Mouse (Mus musculus): ENCODE results near the gene Vav2. TPM values are rescaled to one million over a fixed set of nuclear protein-coding genes. Genes with fewer than 3 reads are reported as not detected.
A peak's percentile ranks its signal among the peaks of the same experiment; 100 is the strongest.

Gene Vav2
- polyA plus RNA-seq, 1 experiment, result 6.6 TPM

GRCm38 (mm10) chr2:27377164-27377563, 49.7 kb downstream of the Vav2 start:
- Histone ChIP-seq H3K27ac (replicated peaks; ENCODE audit: low read depth, low read length) (no peak overlapping the region), H3K4me1 (ENCODE audit: control insufficient read depth, insufficient read depth, insufficient read length, low read length) (peaks cover 27% of the 10 kb centered on the region), H3K4me3 (ENCODE audit: insufficient read depth, low read depth, low read length) (no peak overlapping the region)

- Histone ChIP-seq H3K4me1 (ENCODE audit: control insufficient read depth, insufficient read depth, insufficient read length, low read length) (peaks cover 18% of the 10 kb centered on the region), H3K4me3 (ENCODE audit: insufficient read depth, low read depth, low read length) (no peak overlapping the region), H3K27ac (replicated peaks; ENCODE audit: low read depth, low read length) (no peak overlapping the region)
Observed at GRCm38 (mm10) chr2:27375141-27375540, 51.7 kb downstream of the Vav2 start.

DNA sequence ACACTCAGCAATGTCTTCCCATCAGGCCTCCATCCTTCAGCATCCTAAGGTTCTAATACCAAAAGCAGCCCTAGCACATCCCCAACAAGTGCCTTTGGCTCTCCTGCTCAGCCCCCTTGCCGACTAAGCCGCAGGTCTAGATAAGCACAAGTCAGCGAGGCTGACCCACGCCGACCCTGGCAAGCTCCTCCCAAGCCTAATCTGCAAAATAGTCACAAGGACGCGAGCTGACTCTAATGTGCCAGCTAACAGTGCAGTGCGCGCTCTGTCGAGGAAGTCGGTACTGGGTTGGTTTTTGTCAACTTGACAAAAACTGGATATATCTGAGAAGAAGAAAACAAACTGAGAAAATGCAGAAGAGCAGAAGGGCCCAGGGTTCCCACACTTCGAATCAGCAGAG, 53.5 kb downstream of the Vav2 start:
- H3K4me1 ChIP-seq (ENCODE audit: control insufficient read depth, insufficient read depth, insufficient read length, low read length), result peaks cover 14% of the 10 kb centered on the region
- H3K27ac ChIP-seq (replicated peaks; ENCODE audit: low read depth, low read length), result no peak overlapping the region
- no peak overlapping the region for H3K4me3 ChIP-seq (ENCODE audit: insufficient read depth, low read depth, low read length)

GRCm38 (mm10) chr2:27371450-27371849, 55.4 kb downstream of the Vav2 start:
- no peaks in the 10 kb centered on the region for H3K4me1 ChIP-seq (ENCODE audit: control insufficient read depth, insufficient read depth, insufficient read length, low read length)
- no peak overlapping the region for H3K4me3 ChIP-seq (ENCODE audit: insufficient read depth, low read depth, low read length)
- no peak overlapping the region for H3K27ac ChIP-seq (replicated peaks; ENCODE audit: low read depth, low read length)

DNA sequence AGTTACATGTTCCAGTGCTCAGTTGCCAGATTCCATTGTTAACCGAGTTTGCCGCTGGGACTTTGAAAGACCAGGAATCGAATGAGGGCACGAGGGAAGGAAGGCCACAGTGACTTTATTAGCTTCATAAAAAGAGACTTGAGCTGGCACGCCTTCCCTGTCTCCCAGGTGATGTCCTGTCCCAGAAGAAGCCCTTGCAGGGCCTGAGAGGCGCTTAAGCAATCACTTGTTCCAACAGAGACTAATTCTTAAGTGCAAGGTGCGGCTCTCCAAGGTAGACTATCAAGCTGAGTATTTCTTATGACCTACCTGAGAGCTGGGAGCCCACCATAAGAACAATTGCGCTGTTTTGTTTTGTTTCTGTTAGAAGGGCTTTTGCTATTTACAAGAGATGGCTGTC, 57.9 kb downstream of the Vav2 start:
- Histone ChIP-seq H3K27ac (replicated peaks; ENCODE audit: low read depth, low read length) (no peak overlapping the region), H3K4me3 (ENCODE audit: insufficient read depth, low read depth, low read length) (no peak overlapping the region), H3K4me1 (ENCODE audit: control insufficient read depth, insufficient read depth, insufficient read length, low read length) (no peaks in the 10 kb centered on the region)

GRCm38 (mm10) chr2:27365296-27365695, 61.5 kb downstream of the Vav2 start:
- H3K4me3 ChIP-seq (ENCODE audit: insufficient read depth, low read depth, low read length), result no peak overlapping the region
- H3K27ac ChIP-seq (replicated peaks; ENCODE audit: low read depth, low read length), result no peak overlapping the region
- H3K4me1 ChIP-seq (ENCODE audit: control insufficient read depth, insufficient read depth, insufficient read length, low read length), result peaks cover under 1% of the 10 kb centered on the region; the same call in 1 of the 2 replicates

GRCm38 (mm10) chr2:27361786-27362185, 65.0 kb downstream of the Vav2 start:
- no peak overlapping the region for H3K27ac ChIP-seq (replicated peaks; ENCODE audit: low read depth, low read length)
- no peak overlapping the region for H3K4me3 ChIP-seq (ENCODE audit: insufficient read depth, low read depth, low read length)
- peaks cover 15% of the 10 kb centered on the region for H3K4me1 ChIP-seq (ENCODE audit: control insufficient read depth, insufficient read depth, insufficient read length, low read length)

DNA sequence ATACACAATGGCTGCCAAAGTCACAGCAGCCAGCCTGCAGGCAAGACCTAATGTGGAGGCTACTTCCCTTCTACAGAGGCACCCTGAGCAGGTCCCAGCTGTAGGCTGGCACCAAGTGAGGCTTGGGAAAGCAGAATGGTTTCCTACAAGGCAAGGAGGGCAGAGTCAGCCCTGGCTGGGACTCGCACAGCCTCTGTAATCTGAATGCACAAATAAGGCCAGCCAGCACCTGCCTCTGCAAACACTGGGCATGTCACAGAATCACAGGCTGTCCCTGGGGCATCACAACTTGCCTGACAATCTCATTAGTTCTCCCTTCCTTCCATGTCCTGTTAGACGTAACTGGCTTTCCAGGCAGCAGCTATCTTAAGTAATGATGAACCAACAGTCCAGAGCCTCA, 68.4 kb downstream of the Vav2 start:
- no peak overlapping the region for H3K4me3 ChIP-seq (ENCODE audit: insufficient read depth, low read depth, low read length)
- H3K27ac ChIP-seq (replicated peaks; ENCODE audit: low read depth, low read length), result no peak overlapping the region
- peaks cover 20% of the 10 kb centered on the region for H3K4me1 ChIP-seq (ENCODE audit: control insufficient read depth, insufficient read depth, insufficient read length, low read length)

DNA sequence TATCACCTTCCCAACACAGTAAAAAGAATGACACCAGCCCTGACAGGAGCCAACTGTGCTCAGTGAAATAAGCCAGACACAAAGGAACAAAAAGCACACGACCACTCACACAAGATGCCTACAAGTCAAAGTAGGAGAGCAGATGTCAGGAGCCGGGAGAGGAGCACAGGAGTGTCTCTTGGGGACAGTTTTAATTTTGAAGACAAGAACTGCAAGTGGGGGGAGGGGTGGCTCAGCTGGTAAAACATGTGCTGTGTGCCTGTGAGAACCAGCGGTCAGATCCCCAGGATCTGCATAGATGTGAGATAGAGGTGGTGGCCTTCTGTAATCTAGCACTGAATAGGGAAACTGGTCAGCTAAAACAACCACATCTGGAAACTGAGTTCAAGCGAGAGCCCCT, 71.1 kb downstream of the Vav2 start:
- H3K4me1 ChIP-seq (ENCODE audit: control insufficient read depth, insufficient read depth, insufficient read length, low read length), result peaks cover 20% of the 10 kb centered on the region
- H3K4me3 ChIP-seq (ENCODE audit: insufficient read depth, low read depth, low read length), result no peak overlapping the region
- peak overlapping the region; percentile 56; the same call in 1 of the 2 replicates for H3K27ac ChIP-seq (replicated peaks; ENCODE audit: low read depth, low read length)

DNA sequence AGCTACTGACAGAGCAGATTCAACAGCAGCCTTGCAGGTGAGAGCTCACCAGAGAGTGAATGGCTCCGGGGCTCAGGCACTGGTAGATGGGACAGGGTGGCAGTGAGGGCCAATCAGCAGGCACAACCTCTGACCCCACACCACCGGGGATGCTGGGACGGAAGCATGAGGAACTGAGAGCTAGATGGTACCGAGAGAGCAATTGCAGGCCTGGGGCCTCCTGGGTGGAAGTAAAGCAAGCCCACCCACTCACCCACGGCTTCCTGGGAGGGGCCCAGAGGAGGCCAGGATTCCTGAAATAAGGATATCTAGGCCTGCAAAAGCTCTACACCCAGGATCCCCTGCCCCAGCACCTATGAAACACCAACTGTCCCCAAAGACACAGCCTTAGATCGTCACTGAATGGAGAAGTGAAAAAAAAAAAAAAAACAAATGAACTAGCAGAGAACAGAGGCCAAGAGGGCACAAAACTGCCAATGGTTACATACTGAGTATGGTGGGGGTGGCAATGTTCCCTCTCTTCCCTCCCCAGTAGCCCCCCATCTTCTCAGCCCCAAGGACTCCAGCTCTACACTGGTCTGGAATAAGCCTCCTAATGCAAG, 72.1 kb downstream of the Vav2 start:
- H3K4me3 ChIP-seq (ENCODE audit: insufficient read depth, low read depth, low read length), result no peak overlapping the region
- peak overlapping the region; percentile 56; the same call in 1 of the 2 replicates for H3K27ac ChIP-seq (replicated peaks; ENCODE audit: low read depth, low read length)
- H3K4me1 ChIP-seq (ENCODE audit: control insufficient read depth, insufficient read depth, insufficient read length, low read length), result peaks cover 13% of the 10 kb centered on the region

GRCm38 (mm10) chr2:27352720-27353119, 74.1 kb downstream of the Vav2 start:
- Histone ChIP-seq H3K4me3 (ENCODE audit: insufficient read depth, low read depth, low read length) (no peak overlapping the region), H3K27ac (replicated peaks; ENCODE audit: low read depth, low read length) (no peak overlapping the region), H3K4me1 (ENCODE audit: control insufficient read depth, insufficient read depth, insufficient read length, low read length) (peaks cover 8% of the 10 kb centered on the region)

- Histone ChIP-seq H3K4me3 (ENCODE audit: insufficient read depth, low read depth, low read length) (no peak overlapping the region), H3K4me1 (ENCODE audit: control insufficient read depth, insufficient read depth, insufficient read length, low read length) (peaks cover 13% of the 10 kb centered on the region), H3K27ac (replicated peaks; ENCODE audit: low read depth, low read length) (no peak overlapping the region)
Observed at GRCm38 (mm10) chr2:27350371-27350770, 76.5 kb downstream of the Vav2 start.

- Histone ChIP-seq H3K4me3 (ENCODE audit: insufficient read depth, low read depth, low read length) (no peak overlapping the region), H3K4me1 (ENCODE audit: control insufficient read depth, insufficient read depth, insufficient read length, low read length) (peaks cover 10% of the 10 kb centered on the region), H3K27ac (replicated peaks; ENCODE audit: low read depth, low read length) (no peak overlapping the region)
Observed at GRCm38 (mm10) chr2:27343984-27344453, 82.8 kb downstream of the Vav2 start.

DNA sequence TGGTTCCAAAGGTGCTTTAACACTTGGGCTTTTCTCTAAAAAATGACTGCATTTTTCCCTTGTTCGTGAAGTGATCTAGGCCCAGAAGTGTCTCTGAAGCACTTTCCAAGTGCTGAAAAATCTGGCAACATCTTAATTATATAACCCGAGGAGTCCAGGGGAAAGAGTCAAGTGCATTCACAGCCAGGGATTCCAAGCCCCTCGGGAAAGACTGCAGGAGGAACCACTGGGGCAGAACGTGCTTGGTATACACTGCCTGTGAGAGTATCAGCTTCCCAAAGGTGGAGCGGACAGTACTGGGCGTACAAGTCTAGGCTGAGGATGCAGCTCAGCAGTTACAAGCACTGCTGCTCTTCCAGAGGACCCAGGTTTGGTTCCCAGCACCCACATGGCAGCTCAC, 86.2 kb downstream of the Vav2 start:
- Histone ChIP-seq H3K4me3 (ENCODE audit: insufficient read depth, low read depth, low read length) (no peak overlapping the region), H3K4me1 (ENCODE audit: control insufficient read depth, insufficient read depth, insufficient read length, low read length) (peaks cover 5% of the 10 kb centered on the region; the same call in 1 of the 2 replicates), H3K27ac (replicated peaks; ENCODE audit: low read depth, low read length) (no peak overlapping the region)

GRCm38 (mm10) chr2:27339051-27339450, 87.8 kb downstream of the Vav2 start:
- Histone ChIP-seq H3K4me3 (ENCODE audit: insufficient read depth, low read depth, low read length) (no peak overlapping the region), H3K4me1 (ENCODE audit: control insufficient read depth, insufficient read depth, insufficient read length, low read length) (peaks cover 5% of the 10 kb centered on the region; the same call in 1 of the 2 replicates), H3K27ac (replicated peaks; ENCODE audit: low read depth, low read length) (no peak overlapping the region)

- Histone ChIP-seq H3K4me1 (ENCODE audit: control insufficient read depth, insufficient read depth, insufficient read length, low read length) (peaks cover 5% of the 10 kb centered on the region; the same call in 1 of the 2 replicates), H3K4me3 (ENCODE audit: insufficient read depth, low read depth, low read length) (no peak overlapping the region), H3K27ac (replicated peaks; ENCODE audit: low read depth, low read length) (no peak overlapping the region)
Observed at GRCm38 (mm10) chr2:27337261-27337660, 89.6 kb downstream of the Vav2 start.

All from brown adipose tissue, adult 24 weeks (tissue).